Mouse (Mus musculus) kidney, adult 2 months (tissue): ENCODE results near the gene Prkag2. TPM values are rescaled to one million over a fixed set of nuclear protein-coding genes. Genes with fewer than 3 reads are reported as not detected.

ENCODE experiments used
- DNase-seq: peaks from one replicate; pipeline ENCODE4 v3.0.0; 2021
- H3K27ac ChIP-seq: fragments of 200-500 bp; 2 replicates; pipeline ENCODE4 v1.5.1; 2012; ENCODE audit warnings: low read depth, low read length, control low read depth, inconsistent platforms; ENCODE audit not compliant: insufficient read depth
- H3K27me3 ChIP-seq: fragments of 200-500 bp; replicated peaks from 2 replicates; pipeline ENCODE4 v1.6.1; 2012; ENCODE audit warnings: mild to moderate bottlenecking, moderate library complexity, low read length, inconsistent platforms; ENCODE audit not compliant: control insufficient read depth, insufficient read depth
- H3K36me3 ChIP-seq: fragments of 200-500 bp; 2 replicates; pipeline ENCODE4 v1.6.1; 2012; ENCODE audit warnings: mild to moderate bottlenecking, moderate library complexity, low read length, inconsistent platforms; ENCODE audit not compliant: control insufficient read depth, insufficient read depth
- H3K4me1 ChIP-seq: fragments of 200-500 bp; 2 replicates; pipeline ENCODE4 v1.6.1; 2011; ENCODE audit warnings: low read length; ENCODE audit not compliant: control insufficient read depth, insufficient read depth
- H3K4me3 ChIP-seq: fragments of 200-500 bp; 2 replicates; pipeline ENCODE4 v1.5.1; 2011; ENCODE audit warnings: mild to moderate bottlenecking, low read depth, low read length, control low read depth; ENCODE audit not compliant: insufficient read depth
- CTCF ChIP-seq: fragments of 200-500 bp; conservative IDR thresholded peaks from 2 replicates; pipeline ENCODE4 v1.5.1; 2011; ENCODE audit warnings: low read depth, mild to moderate bottlenecking, control low read depth, low read length, moderate library complexity, mixed read lengths; ENCODE audit not compliant: insufficient read depth, insufficient read length
- POLR2A ChIP-seq: fragments of 200-500 bp; IDR thresholded peaks from one replicate; pipeline ENCODE4 v1.6.1; 2011; ENCODE audit warnings: low read depth, low read length, control low read depth
- WGBS: fragments of 180-500 bp; shearing (Covaris S2); methylation state at CpG from one replicate; pipeline ENCODE4 v1.1.7; 2018; 5-methylcytosine and 5-hydroxymethylcytosine counted together
- polyA plus RNA-seq: library from polyadenylated mRNA; depleted of rRNA; stranded (reverse); fragments of >200 nt; gene quantifications from 2 replicates; pipeline ENCODE4 v1.2.3, GENCODE M21; 2012

Prkag2 gene
- polyA plus RNA-seq, 1 experiment = 36.8 TPM

DNA sequence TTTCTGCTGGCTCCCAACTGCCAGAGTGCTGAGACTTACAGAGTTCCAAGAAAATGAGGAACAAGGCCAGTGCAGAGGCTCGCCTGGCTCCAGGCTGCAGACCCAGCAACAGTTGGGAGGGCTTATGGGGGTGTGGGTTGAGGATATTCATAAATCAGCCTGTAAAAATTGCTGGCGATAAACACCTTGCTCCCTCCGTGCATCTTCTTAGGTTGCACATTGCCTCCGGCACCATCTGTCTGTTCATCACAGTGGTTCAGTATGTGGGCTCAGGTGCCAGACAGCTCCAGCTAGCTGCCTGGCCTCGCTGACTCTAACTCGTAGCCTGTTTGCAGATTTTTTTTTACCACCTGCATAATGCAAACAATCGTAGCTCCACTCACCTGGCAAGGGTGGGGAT is 13.4 kb downstream of the Prkag2 start:
- no peak for DNase-seq
- 80% methylated on average over 7 of the region's 7 CpGs for WGBS
- Histone ChIP-seq H3K4me3 (no peak overlapping the region), H3K27me3 (no peaks in the 10 kb centered on the region), H3K4me1 (peaks cover 18% of the 10 kb centered on the region), H3K36me3 (no peaks in the 10 kb centered on the region), H3K27ac (no peak overlapping the region)
- no peak for TF ChIP-seq CTCF
- no peak for TF ChIP-seq POLR2A

DNA sequence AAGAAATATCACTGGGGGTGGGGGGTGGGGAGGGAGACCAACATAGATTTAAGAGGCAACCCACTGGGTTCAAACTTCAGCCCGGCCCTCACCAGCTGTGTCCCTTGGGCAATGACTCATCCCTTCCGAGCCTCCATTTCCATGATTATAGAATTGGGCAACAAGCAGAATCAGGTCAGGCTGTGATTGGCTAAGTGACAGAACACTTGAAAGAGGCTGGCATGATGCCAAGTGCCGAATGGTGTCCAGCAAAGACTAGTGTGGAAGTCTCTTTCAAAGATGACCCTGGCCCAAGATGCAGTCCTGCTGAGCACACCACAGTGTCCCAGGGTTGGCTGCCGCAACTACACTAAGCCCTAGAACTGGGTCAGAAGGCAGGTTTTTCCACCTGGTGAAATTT is 14.2 kb downstream of the Prkag2 start:
- 41% methylated on average over 4 of the region's 4 CpGs for WGBS
- Histone ChIP-seq H3K36me3 (no peaks in the 10 kb centered on the region), H3K27me3 (no peaks in the 10 kb centered on the region), H3K27ac (no peak overlapping the region), H3K4me1 (peaks cover 16% of the 10 kb centered on the region), H3K4me3 (no peak overlapping the region)
- DNase-seq = peak; percentile 66
- TF ChIP-seq POLR2A = no peak
- no peak for TF ChIP-seq CTCF

DNA sequence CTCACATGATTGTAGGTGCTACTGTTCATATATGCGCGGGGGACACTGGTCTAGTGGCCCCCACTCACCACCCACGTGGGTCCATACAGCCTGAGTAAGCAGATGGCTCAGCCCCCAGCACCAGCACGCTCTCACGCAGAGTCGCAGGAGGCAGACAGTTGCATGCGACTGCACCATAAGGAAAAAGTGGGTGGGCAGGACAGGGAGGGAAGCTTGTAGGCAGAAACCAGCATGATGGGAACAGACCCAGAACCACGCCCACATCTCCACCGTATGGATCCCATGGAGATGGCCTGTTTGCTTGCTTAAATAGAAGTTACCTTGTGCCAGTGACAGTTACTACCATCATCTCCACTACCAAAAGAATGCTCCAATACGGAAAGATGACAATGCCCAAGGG is 15.3 kb downstream of the Prkag2 start:
- no peak for DNase-seq
- no peak overlapping the region for H3K27ac ChIP-seq
- H3K36me3 ChIP-seq = no peaks in the 10 kb centered on the region
- TF ChIP-seq POLR2A = no peak
- no peak for TF ChIP-seq CTCF
- H3K4me3 ChIP-seq = no peak overlapping the region
- 90% methylated on average over 10 of the region's 10 CpGs for WGBS
- no peaks in the 10 kb centered on the region for H3K27me3 ChIP-seq
- peaks cover 15% of the 10 kb centered on the region; the same call in 1 of the 2 replicates for H3K4me1 ChIP-seq

DNA sequence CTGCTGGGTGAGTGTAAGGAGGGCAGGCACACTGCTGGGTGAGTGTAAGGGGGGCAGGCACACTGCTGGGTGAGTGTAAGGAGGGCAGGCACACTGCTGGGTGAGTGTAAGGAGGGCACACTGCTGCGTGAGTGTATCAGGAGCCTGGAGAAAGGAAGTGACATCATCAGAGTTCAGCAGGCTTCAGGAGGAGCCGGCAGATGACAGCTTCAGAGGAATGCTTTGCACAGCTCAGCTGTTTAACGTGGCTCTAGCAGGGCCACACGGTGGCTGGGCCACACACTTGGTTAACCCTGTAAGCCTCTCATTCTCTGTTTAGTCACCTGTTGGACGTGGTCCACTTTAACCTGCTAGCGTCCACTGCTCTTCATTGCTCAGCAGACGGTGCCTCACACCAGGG is 16.6 kb downstream of the Prkag2 start:
- H3K27me3 ChIP-seq = no peaks in the 10 kb centered on the region
- H3K27ac ChIP-seq = no peak overlapping the region
- no peak overlapping the region for H3K4me3 ChIP-seq
- H3K4me1 ChIP-seq = peaks cover 15% of the 10 kb centered on the region; the same call in 1 of the 2 replicates
- WGBS = 33% methylated on average over 7 of the region's 7 CpGs
- DNase-seq = no peak
- H3K36me3 ChIP-seq = no peaks in the 10 kb centered on the region
- no peak for TF ChIP-seq POLR2A
- TF ChIP-seq CTCF = no peak

DNA sequence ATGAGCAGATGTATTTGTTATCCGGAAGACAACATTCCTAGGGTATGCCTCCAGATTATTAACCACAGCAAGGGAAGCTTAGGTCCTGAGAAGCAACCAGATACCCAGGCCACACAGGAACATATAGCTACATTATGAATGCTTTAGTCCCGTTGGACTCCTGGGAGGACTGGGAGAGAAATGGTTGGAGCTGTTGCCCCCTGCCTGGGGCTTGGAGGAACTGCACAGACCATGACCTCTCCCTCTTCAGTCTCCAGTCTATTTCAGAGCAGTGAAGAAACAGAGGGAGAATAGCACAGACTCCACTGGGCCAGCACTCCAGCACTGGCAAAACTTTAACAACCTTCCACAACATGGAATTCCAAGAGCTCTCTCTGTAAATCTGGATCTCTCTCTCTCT is 17.9 kb downstream of the Prkag2 start:
- Histone ChIP-seq H3K4me3 (no peak overlapping the region), H3K4me1 (peaks cover 15% of the 10 kb centered on the region; the same call in 1 of the 2 replicates), H3K36me3 (no peaks in the 10 kb centered on the region), H3K27ac (no peak overlapping the region), H3K27me3 (no peaks in the 10 kb centered on the region)
- TF ChIP-seq CTCF (peak; percentile 78), POLR2A (no peak)
- WGBS = 37% methylated on average over 2 of the region's 2 CpGs
- no peak for DNase-seq

DNA sequence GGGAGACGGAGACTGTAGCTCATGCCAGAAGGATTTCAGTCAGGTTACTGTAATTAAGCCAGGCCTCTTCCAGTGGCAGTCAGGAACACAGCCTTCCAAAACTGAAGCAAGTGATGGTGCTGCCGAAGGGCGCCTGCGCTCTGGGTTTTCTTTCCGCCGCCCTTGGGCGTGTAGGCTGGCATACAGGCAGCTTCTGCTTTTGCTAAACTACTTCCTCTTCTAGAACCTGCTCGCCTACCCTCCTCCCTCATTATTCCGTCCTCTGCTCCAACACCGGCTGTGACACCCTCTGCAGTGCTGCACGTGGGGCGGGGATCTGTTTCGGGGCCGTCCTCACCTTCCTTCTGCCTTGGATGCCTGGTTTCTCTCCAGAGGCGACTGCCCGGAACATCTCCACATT is 18.9 kb downstream of the Prkag2 start:
- Histone ChIP-seq H3K4me1 (peaks cover 15% of the 10 kb centered on the region; the same call in 1 of the 2 replicates), H3K36me3 (no peaks in the 10 kb centered on the region), H3K4me3 (no peak overlapping the region), H3K27me3 (no peaks in the 10 kb centered on the region), H3K27ac (peak overlapping the region; percentile 3; the same call in 1 of the 2 replicates)
- TF ChIP-seq CTCF (no peak), POLR2A (no peak)
- WGBS = 58% methylated on average over 16 of the region's 16 CpGs
- peak; percentile 58 for DNase-seq

DNA sequence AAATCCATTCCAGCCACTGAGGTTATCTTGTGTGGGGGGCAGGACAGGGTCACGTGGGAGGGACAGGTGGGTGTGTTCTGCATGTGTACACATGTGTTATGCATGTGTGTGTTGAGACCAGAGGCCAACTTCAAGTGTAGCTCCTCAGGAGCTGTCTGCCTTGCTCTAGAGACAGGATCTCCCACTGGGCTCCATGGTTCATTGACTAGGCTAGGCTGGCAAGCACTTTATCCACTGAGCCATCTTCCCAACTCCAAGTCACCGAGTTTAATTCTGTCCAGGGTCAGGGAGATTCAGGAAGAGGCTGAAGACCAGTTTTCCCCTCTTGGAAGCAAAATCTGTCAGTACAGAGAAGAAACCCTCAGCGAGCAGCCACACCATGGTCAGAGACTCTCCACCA is 19.4 kb downstream of the Prkag2 start:
- Histone ChIP-seq H3K36me3 (no peaks in the 10 kb centered on the region), H3K27ac (0 out of 2 replicates have a peak overlapping the region, but pooled peaks have one; percentile 3)

GRCm38 (mm10) chr5:25080438-25080945 is 19.9 kb downstream of the Prkag2 start:
- no peak for DNase-seq
- 91% methylated on average over 9 of the region's 9 CpGs for WGBS
- Histone ChIP-seq H3K27me3 (no peaks in the 10 kb centered on the region), H3K36me3 (no peaks in the 10 kb centered on the region), H3K4me1 (peaks cover 17% of the 10 kb centered on the region), H3K4me3 (no peak overlapping the region), H3K27ac (no peak overlapping the region)
- TF ChIP-seq POLR2A (no peak), CTCF (no peak)

More for the DNA sequence above, 19.4 kb downstream of the Prkag2 start:
- Histone ChIP-seq H3K27me3 (no peaks in the 10 kb centered on the region), H3K4me3 (no peak overlapping the region), H3K4me1 (peaks cover 15% of the 10 kb centered on the region; the same call in 1 of the 2 replicates)
- TF ChIP-seq CTCF = no peak
- no peak for TF ChIP-seq POLR2A
- peak; percentile 64 for DNase-seq
- 62% methylated on average over 3 of the region's 3 CpGs for WGBS
